Mouse (Mus musculus): ENCODE measurements around the gene Rps6ka1. TPM values are rescaled to one million over a fixed set of nuclear protein-coding genes. Genes with fewer than 3 reads are reported as not detected.

Rps6ka1 gene
- polyA plus RNA-seq, 1 experiment, result 1.7 TPM

- TF ChIP-seq POLR2A (IDR thresholded peaks at IDR 0.05; ENCODE audit: insufficient read length, low read depth), result no peak
- TF ChIP-seq POLR2AphosphoS2 (IDR thresholded peaks at IDR 0.05; ENCODE audit: insufficient read length, low read depth), result no peak
- TF ChIP-seq CEBPB (IDR thresholded peaks at IDR 0.05; ENCODE audit: insufficient read depth, poor library complexity, severe bottlenecking), result no peak
- no peak for TF ChIP-seq TCF3 (IDR thresholded peaks at IDR 0.05; ENCODE audit: insufficient read length, low read depth)
- TF ChIP-seq MAX (IDR thresholded peaks at IDR 0.05; ENCODE audit: low read depth), result no peak
- TF ChIP-seq MYOG (IDR thresholded peaks at IDR 0.05; ENCODE audit: control insufficient read depth in 1 of 3, insufficient read depth in 1 of 3, insufficient read length in 2 of 3, low read depth in 2 of 3), result no peak
- TF ChIP-seq REST (IDR thresholded peaks at IDR 0.05; ENCODE audit: insufficient read depth, insufficient read length), result no peak
- TF ChIP-seq TCF12 (IDR thresholded peaks at IDR 0.05; ENCODE audit: insufficient read depth, poor library complexity, severe bottlenecking), result no peak
- no peak for TF ChIP-seq MYOD1 (IDR thresholded peaks at IDR 0.05; ENCODE audit: control insufficient read depth in 1 of 3, insufficient read length in 2 of 3, low read depth in 2 of 3)
- TF ChIP-seq E2F4 (IDR thresholded peaks at IDR 0.05; ENCODE audit: insufficient read depth), result no peak
- no peak for TF ChIP-seq SRF (IDR thresholded peaks at IDR 0.05; ENCODE audit: control insufficient read depth, insufficient read length, low read depth)
- Histone ChIP-seq H3ac (ENCODE audit: control insufficient read depth, insufficient read length) (no peak overlapping the region), H3K4me2 (ENCODE audit: low read depth) (no peak overlapping the region), H3K36me3 (ENCODE audit: control insufficient read depth, insufficient read depth) (no peaks in the 10 kb centered on the region), H3K27me3 (ENCODE audit: control insufficient read depth, insufficient read depth, insufficient read length) (no peaks in the 10 kb centered on the region), H3K79me2 (ENCODE audit: control insufficient read depth, insufficient read depth) (no peaks in the 10 kb centered on the region), H3K4me3 (no peak overlapping the region)
These were observed 17.6 kb upstream of the Rps6ka1 start for GRCm38 (mm10) chr4:133905167-133905566.

GRCm38 (mm10) chr4:133904326-133904725 is 16.7 kb upstream of the Rps6ka1 start:
- TF ChIP-seq POLR2A (IDR thresholded peaks at IDR 0.05; ENCODE audit: insufficient read length, low read depth), result no peak
- no peak for TF ChIP-seq USF1 (IDR thresholded peaks at IDR 0.05; ENCODE audit: low read depth)
- no peak for TF ChIP-seq REST (IDR thresholded peaks at IDR 0.05; ENCODE audit: insufficient read depth, insufficient read length)
- no peak for TF ChIP-seq POLR2AphosphoS2 (IDR thresholded peaks at IDR 0.05; ENCODE audit: insufficient read length, low read depth)
- TF ChIP-seq SRF (IDR thresholded peaks at IDR 0.05; ENCODE audit: control insufficient read depth, insufficient read length, low read depth), result no peak
- no peak for TF ChIP-seq TCF3 (IDR thresholded peaks at IDR 0.05; ENCODE audit: insufficient read length, low read depth)
- TF ChIP-seq CEBPB (IDR thresholded peaks at IDR 0.05; ENCODE audit: insufficient read depth, poor library complexity, severe bottlenecking), result no peak
- TF ChIP-seq TCF12 (IDR thresholded peaks at IDR 0.05; ENCODE audit: insufficient read depth, poor library complexity, severe bottlenecking), result no peak
- no peak for TF ChIP-seq MYOD1 (IDR thresholded peaks at IDR 0.05; ENCODE audit: control insufficient read depth in 1 of 3, insufficient read length in 2 of 3, low read depth in 2 of 3)
- TF ChIP-seq E2F4 (IDR thresholded peaks at IDR 0.05; ENCODE audit: insufficient read depth), result no peak
- TF ChIP-seq MAX (IDR thresholded peaks at IDR 0.05; ENCODE audit: low read depth), result no peak
- no peaks in the 10 kb centered on the region for H3K36me3 ChIP-seq (ENCODE audit: control insufficient read depth, insufficient read depth)
- no peak overlapping the region for H3K4me2 ChIP-seq (ENCODE audit: low read depth)
- H3K79me2 ChIP-seq (ENCODE audit: control insufficient read depth, insufficient read depth), result no peaks in the 10 kb centered on the region
- H3ac ChIP-seq (ENCODE audit: control insufficient read depth, insufficient read length), result no peak overlapping the region
- H3K27me3 ChIP-seq (ENCODE audit: control insufficient read depth, insufficient read depth, insufficient read length), result no peaks in the 10 kb centered on the region
- H3K4me3 ChIP-seq, result no peak overlapping the region

DNA sequence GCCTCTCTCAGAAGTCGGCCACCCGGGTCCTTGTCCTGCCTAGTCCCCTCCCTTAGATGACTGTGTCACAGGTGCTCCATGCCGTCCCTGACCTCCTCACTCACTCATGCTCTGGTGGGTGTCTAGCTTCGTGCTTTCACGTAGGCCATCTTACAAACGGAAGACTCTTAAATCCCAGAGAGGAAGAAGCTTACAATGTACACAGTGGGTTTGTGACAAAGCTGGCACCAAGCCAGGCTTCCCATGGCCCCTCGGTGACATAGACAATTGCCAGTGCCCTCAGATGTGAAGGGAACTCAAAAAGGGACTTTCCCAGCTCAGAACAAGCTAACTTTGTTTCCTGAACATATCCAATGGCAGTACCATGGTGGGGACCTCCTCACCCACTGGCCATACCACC is 15.8 kb upstream of the Rps6ka1 start:
- Histone ChIP-seq H3K36me3 (ENCODE audit: control insufficient read depth, insufficient read depth) (no peaks in the 10 kb centered on the region), H3K27me3 (ENCODE audit: control insufficient read depth, insufficient read depth, insufficient read length) (no peaks in the 10 kb centered on the region), H3K4me3 (no peak overlapping the region), H3K79me2 (ENCODE audit: control insufficient read depth, insufficient read depth) (no peaks in the 10 kb centered on the region), H3ac (ENCODE audit: control insufficient read depth, insufficient read length) (no peak overlapping the region), H3K4me2 (ENCODE audit: low read depth) (no peak overlapping the region)
- TF ChIP-seq MYOG (IDR thresholded peaks at IDR 0.05; ENCODE audit: control insufficient read depth in 1 of 3, insufficient read depth in 1 of 3, insufficient read length in 2 of 3, low read depth in 2 of 3), result no peak
- no peak for TF ChIP-seq CEBPB (IDR thresholded peaks at IDR 0.05; ENCODE audit: insufficient read depth, poor library complexity, severe bottlenecking)
- TF ChIP-seq TCF12 (IDR thresholded peaks at IDR 0.05; ENCODE audit: insufficient read depth, poor library complexity, severe bottlenecking), result no peak
- TF ChIP-seq REST (IDR thresholded peaks at IDR 0.05; ENCODE audit: insufficient read depth, insufficient read length), result no peak
- TF ChIP-seq SRF (IDR thresholded peaks at IDR 0.05; ENCODE audit: control insufficient read depth, insufficient read length, low read depth), result no peak
- no peak for TF ChIP-seq E2F4 (IDR thresholded peaks at IDR 0.05; ENCODE audit: insufficient read depth)
- no peak for TF ChIP-seq USF1 (IDR thresholded peaks at IDR 0.05; ENCODE audit: low read depth)
- TF ChIP-seq POLR2AphosphoS2 (IDR thresholded peaks at IDR 0.05; ENCODE audit: insufficient read length, low read depth), result no peak

- no peaks in the 10 kb centered on the region for H3K27me3 ChIP-seq (ENCODE audit: control insufficient read depth, insufficient read depth, insufficient read length)
- H3ac ChIP-seq (ENCODE audit: control insufficient read depth, insufficient read length), result no peak overlapping the region
- H3K4me3 ChIP-seq, result no peak overlapping the region
- no peaks in the 10 kb centered on the region for H3K36me3 ChIP-seq (ENCODE audit: control insufficient read depth, insufficient read depth)
- H3K4me2 ChIP-seq (ENCODE audit: low read depth), result no peak overlapping the region
- H3K79me2 ChIP-seq (ENCODE audit: control insufficient read depth, insufficient read depth), result no peaks in the 10 kb centered on the region
- TF ChIP-seq TCF12 (IDR thresholded peaks at IDR 0.05; ENCODE audit: insufficient read depth, poor library complexity, severe bottlenecking) (no peak), MAX (IDR thresholded peaks at IDR 0.05; ENCODE audit: low read depth) (no peak), SRF (IDR thresholded peaks at IDR 0.05; ENCODE audit: control insufficient read depth, insufficient read length, low read depth) (no peak), MYOG (IDR thresholded peaks at IDR 0.05; ENCODE audit: control insufficient read depth in 1 of 3, insufficient read depth in 1 of 3, insufficient read length in 2 of 3, low read depth in 2 of 3) (no peak), REST (IDR thresholded peaks at IDR 0.05; ENCODE audit: insufficient read depth, insufficient read length) (no peak), USF1 (IDR thresholded peaks at IDR 0.05; ENCODE audit: low read depth) (no peak), POLR2AphosphoS2 (IDR thresholded peaks at IDR 0.05; ENCODE audit: insufficient read length, low read depth) (no peak), MYOD1 (IDR thresholded peaks at IDR 0.05; ENCODE audit: control insufficient read depth in 1 of 3, insufficient read length in 2 of 3, low read depth in 2 of 3) (no peak), E2F4 (IDR thresholded peaks at IDR 0.05; ENCODE audit: insufficient read depth) (no peak), POLR2A (IDR thresholded peaks at IDR 0.05; ENCODE audit: insufficient read length, low read depth) (no peak), CEBPB (IDR thresholded peaks at IDR 0.05; ENCODE audit: insufficient read depth, poor library complexity, severe bottlenecking) (no peak), TCF3 (IDR thresholded peaks at IDR 0.05; ENCODE audit: insufficient read length, low read depth) (no peak)
These were observed 14.9 kb upstream of the Rps6ka1 start for GRCm38 (mm10) chr4:133902510-133902909.
